Mouse (Mus musculus) kidney, postnatal 0 days (tissue): ENCODE results near the gene Mpv17l2. TPM values are rescaled to one million over a fixed set of nuclear protein-coding genes. Genes with fewer than 3 reads are reported as not detected.

Experiments used
- ATAC-seq: fragments of 200-750 bp; cut with Nextera tagmentation; replicated peaks from 2 replicates; pipeline ENCODE4 v1.8.0; 2017; ENCODE audit warnings: low read depth, moderate number of reproducible peaks, moderate TSS enrichment, moderate library complexity; ENCODE audit not compliant: low FRiP score
- DNase-seq: peaks from one replicate; pipeline ENCODE4 v3.0.0-alpha.2; 2016; ENCODE audit warnings: low spot score
- H3K27ac ChIP-seq: fragments of 300-500 bp; sonication (generic); 2 replicates; pipeline ENCODE4 v1.5.1; 2014; ENCODE audit warnings: mild to moderate bottlenecking
- H3K27me3 ChIP-seq: fragments of 300-500 bp; sonication (generic); 2 replicates; pipeline ENCODE4 v1.6.1; 2014; ENCODE audit warnings: low read length, mixed read lengths; ENCODE audit not compliant: insufficient read depth
- H3K36me3 ChIP-seq: fragments of 300-500 bp; sonication (generic); 2 replicates; pipeline ENCODE4 v1.6.1; 2014; ENCODE audit warnings: low read length, mixed read lengths; ENCODE audit not compliant: insufficient read depth
- H3K4me1 ChIP-seq: fragments of 300-500 bp; sonication (generic); replicated peaks from 2 replicates; pipeline ENCODE4 v1.6.1; 2014; ENCODE audit warnings: antibody characterized with exemption, low read length, mixed read lengths; ENCODE audit not compliant: insufficient read depth
- H3K4me2 ChIP-seq: fragments of 300-500 bp; sonication (generic); 2 replicates; pipeline ENCODE4 v1.6.1; 2014; ENCODE audit warnings: mild to moderate bottlenecking, low read length, moderate library complexity, mixed read lengths
- H3K4me3 ChIP-seq: fragments of 300-500 bp; sonication (generic); replicated peaks from 2 replicates; pipeline ENCODE4 v1.5.1; 2014; ENCODE audit warnings: low read depth, low read length
- H3K9ac ChIP-seq: fragments of 300-500 bp; sonication (generic); 2 replicates; pipeline ENCODE4 v1.6.1; 2014; ENCODE audit warnings: low read depth, low read length
- H3K9me3 ChIP-seq: fragments of 300-500 bp; sonication (generic); replicated peaks from 2 replicates; pipeline ENCODE4 v1.6.1; 2016; ENCODE audit warnings: low read length, inconsistent platforms, mixed read lengths
- CTCF ChIP-seq: IDR thresholded peaks from 2 replicates; pipeline ENCODE4 v1.5.1; 2016; ENCODE audit warnings: antibody characterized with exemption, low read depth, mild to moderate bottlenecking, moderate library complexity
- WGBS: fragments of 180-500 bp; shearing (Covaris S2); extraction: QIAGEN DNeasy Blood & Tissue Kit; methylation state at CpG from one replicate; pipeline ENCODE4 v1.1.7; 2014; 5-methylcytosine and 5-hydroxymethylcytosine counted together
- polyA plus RNA-seq: library from polyadenylated mRNA; unstranded; fragments of >200 nt; fragmentation: Nextera tagmentation; extraction: Ambion mirVana; gene quantifications from 2 replicates; pipeline ENCODE4 v1.2.1, GENCODE M21; 2015

Mpv17l2 gene
- polyA plus RNA-seq, 1 experiment from 2014 or later = 78.2 TPM

GRCm38 (mm10) chr8:70797081-70798070 lies 36.6 kb upstream of the Mpv17l2 start:
- ATAC-seq = peak; percentile 84
- H3K27me3 ChIP-seq = peaks cover 9% of the 10 kb centered on the region; the same call in 1 of the 2 replicates

GRCm38 (mm10) chr8:70796403-70797080 lies 35.8 kb upstream of the Mpv17l2 start:
- ATAC-seq = no peak

More at GRCm38 (mm10) chr8:70797081-70798070, 36.6 kb upstream of the Mpv17l2 start:
- Histone ChIP-seq H3K4me2 (peak overlapping the region; percentile 93), H3K9ac (peak overlapping the region; percentile 62), H3K9me3 (no peaks in the 10 kb centered on the region), H3K4me3 (peak overlapping the region; percentile 50), H3K36me3 (no peaks in the 10 kb centered on the region), H3K4me1 (peaks cover 24% of the 10 kb centered on the region; the same call in 1 of the 2 replicates), H3K27ac (peak overlapping the region; percentile 71)
- no peak for TF ChIP-seq CTCF
- DNase-seq = peak; percentile 96
- WGBS = under 1% methylated on average over 51 of the region's 57 CpGs

GRCm38 (mm10) chr8:70795370-70795769 lies 34.6 kb upstream of the Mpv17l2 start:
- no peaks in the 10 kb centered on the region for H3K36me3 ChIP-seq
- peak; percentile 56 for TF ChIP-seq CTCF
- no peak overlapping the region for H3K4me2 ChIP-seq
- no peak for ATAC-seq
- 98% methylated on average over 2 of the region's 2 CpGs for WGBS
- H3K4me3 ChIP-seq = no peak overlapping the region
- H3K9ac ChIP-seq = no peak overlapping the region
- H3K4me1 ChIP-seq = peaks cover 35% of the 10 kb centered on the region
- no peak for DNase-seq
- H3K27me3 ChIP-seq = peaks cover 9% of the 10 kb centered on the region; the same call in 1 of the 2 replicates
- H3K9me3 ChIP-seq = no peaks in the 10 kb centered on the region
- no peak overlapping the region for H3K27ac ChIP-seq

More at GRCm38 (mm10) chr8:70796403-70797080, 35.8 kb upstream of the Mpv17l2 start:
- Histone ChIP-seq H3K4me2 (peak overlapping the region; percentile 93), H3K27me3 (peaks cover 9% of the 10 kb centered on the region; the same call in 1 of the 2 replicates), H3K9me3 (no peaks in the 10 kb centered on the region), H3K9ac (peak overlapping the region; percentile 62), H3K4me3 (peak overlapping the region; percentile 50), H3K4me1 (peaks cover 26% of the 10 kb centered on the region; the same call in 1 of the 2 replicates), H3K27ac (peak overlapping the region; percentile 71; the same call in 1 of the 2 replicates), H3K36me3 (no peaks in the 10 kb centered on the region)
- no peak for DNase-seq
- no peak for TF ChIP-seq CTCF
- 2% methylated on average over 54 of the region's 54 CpGs for WGBS

DNA sequence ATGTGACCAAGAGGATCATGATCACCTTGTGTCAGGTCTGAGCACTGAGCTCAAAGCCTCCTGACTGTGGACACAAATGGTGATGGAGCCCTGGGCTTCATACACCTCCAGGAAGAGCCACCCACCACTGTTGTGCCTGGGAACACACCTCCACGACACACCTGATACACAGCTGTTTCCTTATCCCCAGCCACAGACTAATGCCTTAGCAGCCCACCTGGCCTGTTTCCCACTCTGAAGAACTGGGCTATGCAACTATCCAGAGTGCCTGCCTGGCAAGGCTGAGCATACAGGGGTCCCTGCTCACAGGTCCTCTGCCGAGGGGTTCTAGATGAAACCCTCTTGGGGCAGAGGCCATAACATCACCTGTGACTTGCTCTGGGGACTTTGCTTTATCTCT lies 33.5 kb upstream of the Mpv17l2 start:
- H3K4me2 ChIP-seq = no peak overlapping the region
- H3K27me3 ChIP-seq = peaks cover 9% of the 10 kb centered on the region; the same call in 1 of the 2 replicates
- H3K4me3 ChIP-seq = no peak overlapping the region
- no peak overlapping the region for H3K9ac ChIP-seq
- no peak overlapping the region for H3K27ac ChIP-seq
- H3K9me3 ChIP-seq = no peaks in the 10 kb centered on the region
- H3K36me3 ChIP-seq = 0 out of 2 replicates have a peak, but pooled peaks cover under 1% of the 10 kb centered on the region
- 80% methylated on average over 2 of the region's 2 CpGs for WGBS
- ATAC-seq (no peak), DNase-seq (no peak)
- peaks cover 35% of the 10 kb centered on the region for H3K4me1 ChIP-seq
- TF ChIP-seq CTCF = no peak

DNA sequence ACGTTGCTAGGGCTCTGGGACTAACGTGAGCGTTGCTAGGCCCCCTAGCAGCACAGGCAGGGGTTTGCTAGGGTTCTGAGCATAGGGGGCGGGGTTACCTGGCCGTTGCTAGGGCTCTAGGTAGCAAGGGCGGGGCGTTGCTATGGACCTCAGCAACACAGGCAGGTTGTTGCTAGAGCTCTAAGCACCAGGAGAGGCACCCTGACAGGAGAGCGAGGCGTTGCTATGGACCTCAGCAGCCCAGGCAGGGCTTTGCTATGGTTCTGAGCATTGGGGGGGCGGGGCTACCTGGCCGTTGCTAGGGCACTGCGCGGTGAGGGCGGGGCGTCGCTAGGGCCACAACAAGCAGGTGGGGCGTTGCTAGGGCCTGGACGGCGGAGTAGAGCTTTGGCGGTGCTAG lies 32.0 kb upstream of the Mpv17l2 start:
- H3K27ac ChIP-seq = peak overlapping the region; percentile 86; the same call in 1 of the 2 replicates
- peak overlapping the region; percentile 70 for H3K4me3 ChIP-seq
- no peaks in the 10 kb centered on the region for H3K9me3 ChIP-seq
- ATAC-seq = peak; percentile 70
- peak; percentile 74 for DNase-seq
- H3K27me3 ChIP-seq = no peaks in the 10 kb centered on the region
- peak overlapping the region; percentile 83; the same call in 1 of the 2 replicates for H3K9ac ChIP-seq
- WGBS = 2% methylated on average over 20 of the region's 20 CpGs
- peaks cover 13% of the 10 kb centered on the region; the same call in 1 of the 2 replicates for H3K36me3 ChIP-seq
- 0 out of 2 replicates have a peak, but pooled peaks have one; percentile 5 for TF ChIP-seq CTCF
- peak overlapping the region; percentile 80 for H3K4me2 ChIP-seq
- H3K4me1 ChIP-seq = peaks cover 26% of the 10 kb centered on the region
